Mouse (Mus musculus): ENCODE measurements around the gene Nr4a3. TPM values are rescaled to one million over a fixed set of nuclear protein-coding genes. Genes with fewer than 3 reads are reported as not detected.

Nr4a3 gene
- polyA plus RNA-seq, 1 experiment from 2014 or later = 0.43 TPM

GRCm38 (mm10) chr4:48051086-48051673 lies 6.2 kb downstream of the Nr4a3 start:
- H3K36me3 ChIP-seq = no peaks in the 10 kb centered on the region
- H3K9ac ChIP-seq = no peak overlapping the region
- peaks cover 71% of the 10 kb centered on the region for H3K27me3 ChIP-seq
- ATAC-seq (ENCODE audit: insufficient number of reproducible peaks, insufficient read depth, low FRiP score, low TSS enrichment) = peak; percentile 6; the same call in 1 of the 2 replicates
- no peaks in the 10 kb centered on the region for H3K9me3 ChIP-seq
- H3K4me3 ChIP-seq = peak overlapping the region; percentile 39
- peaks cover 32% of the 10 kb centered on the region for H3K4me1 ChIP-seq
- peak overlapping the region; percentile 67 for H3K4me2 ChIP-seq (replicated peaks)
- 12% methylated on average over 19 of the region's 19 CpGs for WGBS
- H3K27ac ChIP-seq = no peak overlapping the region

DNA sequence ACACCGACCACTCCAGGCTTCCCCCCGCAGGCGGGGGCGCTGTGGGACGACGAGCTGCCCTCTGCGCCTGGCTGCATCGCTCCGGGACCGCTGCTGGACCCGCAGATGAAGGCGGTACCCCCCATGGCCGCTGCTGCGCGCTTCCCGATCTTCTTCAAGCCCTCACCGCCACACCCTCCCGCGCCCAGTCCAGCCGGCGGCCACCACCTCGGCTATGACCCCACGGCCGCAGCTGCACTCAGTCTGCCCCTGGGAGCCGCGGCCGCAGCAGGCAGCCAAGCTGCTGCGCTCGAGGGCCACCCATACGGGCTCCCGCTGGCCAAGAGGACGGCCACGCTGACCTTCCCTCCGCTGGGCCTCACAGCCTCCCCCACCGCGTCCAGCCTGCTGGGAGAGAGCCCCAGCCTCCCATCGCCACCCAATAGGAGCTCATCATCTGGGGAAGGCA lies 6.7 kb downstream of the Nr4a3 start:
- Histone ChIP-seq H3K4me3 (peak overlapping the region; percentile 39), H3K9ac (no peak overlapping the region), H3K36me3 (no peaks in the 10 kb centered on the region), H3K27ac (no peak overlapping the region), H3K4me1 (peaks cover 28% of the 10 kb centered on the region), H3K27me3 (peaks cover 71% of the 10 kb centered on the region), H3K4me2 (replicated peaks) (peak overlapping the region; percentile 67), H3K9me3 (no peaks in the 10 kb centered on the region)
- WGBS = under 1% methylated on average over 37 of the region's 37 CpGs
- ATAC-seq (ENCODE audit: insufficient number of reproducible peaks, insufficient read depth, low FRiP score, low TSS enrichment) = 0 out of 2 replicates have a peak, but pooled peaks have one; percentile 48

- Histone ChIP-seq H3K4me2 (replicated peaks) (no peak overlapping the region), H3K27ac (no peak overlapping the region), H3K9ac (no peak overlapping the region), H3K27me3 (no peaks in the 10 kb centered on the region), H3K4me3 (no peak overlapping the region), H3K9me3 (no peaks in the 10 kb centered on the region), H3K36me3 (no peaks in the 10 kb centered on the region), H3K4me1 (peaks cover 18% of the 10 kb centered on the region)
- no peak for ATAC-seq (ENCODE audit: insufficient number of reproducible peaks, insufficient read depth, low FRiP score, low TSS enrichment)
- WGBS = 43% methylated on average over 8 of the region's 8 CpGs
Observed at GRCm38 (mm10) chr4:48061716-48062115, 16.8 kb downstream of the Nr4a3 start.

DNA sequence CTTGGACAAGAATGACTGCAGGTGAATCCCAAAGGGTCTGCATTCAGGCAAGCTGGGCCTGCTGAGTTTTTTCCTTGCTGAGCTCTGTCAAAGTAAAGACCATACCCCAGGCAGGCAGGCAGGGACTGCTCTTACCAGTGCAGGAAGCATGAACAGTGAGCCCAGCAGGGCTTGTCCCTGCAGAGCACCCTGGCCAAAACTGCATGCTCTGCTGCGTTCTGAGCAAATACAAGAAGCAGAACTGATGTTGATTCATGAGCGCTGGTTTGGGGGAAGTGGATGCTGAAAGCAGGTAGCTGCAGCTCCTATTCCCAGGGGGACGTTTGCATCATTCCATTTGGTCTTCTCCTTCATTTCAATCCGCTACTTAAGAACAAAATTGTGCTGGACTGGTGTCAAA lies 19.4 kb downstream of the Nr4a3 start:
- ATAC-seq (ENCODE audit: insufficient number of reproducible peaks, insufficient read depth, low FRiP score, low TSS enrichment) = no peak
- 44% methylated on average over 4 of the region's 4 CpGs for WGBS

GRCm38 (mm10) chr4:48066676-48067075 lies 21.7 kb downstream of the Nr4a3 start:
- no peak overlapping the region for H3K9ac ChIP-seq
- WGBS = 82% methylated on average over 2 of the region's 2 CpGs
- H3K4me1 ChIP-seq = peaks cover 18% of the 10 kb centered on the region
- ATAC-seq (ENCODE audit: insufficient number of reproducible peaks, insufficient read depth, low FRiP score, low TSS enrichment) = no peak
- no peak overlapping the region for H3K4me3 ChIP-seq
- H3K27ac ChIP-seq = no peak overlapping the region
- no peaks in the 10 kb centered on the region for H3K9me3 ChIP-seq
- H3K36me3 ChIP-seq = no peaks in the 10 kb centered on the region
- H3K4me2 ChIP-seq (replicated peaks) = no peak overlapping the region
- H3K27me3 ChIP-seq = no peaks in the 10 kb centered on the region; the same call in 1 of the 2 replicates

More for the DNA sequence above, 19.4 kb downstream of the Nr4a3 start:
- Histone ChIP-seq H3K9me3 (no peaks in the 10 kb centered on the region), H3K27ac (no peak overlapping the region), H3K4me1 (peaks cover 18% of the 10 kb centered on the region), H3K27me3 (no peaks in the 10 kb centered on the region; the same call in 1 of the 2 replicates), H3K4me3 (no peak overlapping the region), H3K9ac (no peak overlapping the region), H3K4me2 (replicated peaks) (no peak overlapping the region), H3K36me3 (no peaks in the 10 kb centered on the region)

DNA sequence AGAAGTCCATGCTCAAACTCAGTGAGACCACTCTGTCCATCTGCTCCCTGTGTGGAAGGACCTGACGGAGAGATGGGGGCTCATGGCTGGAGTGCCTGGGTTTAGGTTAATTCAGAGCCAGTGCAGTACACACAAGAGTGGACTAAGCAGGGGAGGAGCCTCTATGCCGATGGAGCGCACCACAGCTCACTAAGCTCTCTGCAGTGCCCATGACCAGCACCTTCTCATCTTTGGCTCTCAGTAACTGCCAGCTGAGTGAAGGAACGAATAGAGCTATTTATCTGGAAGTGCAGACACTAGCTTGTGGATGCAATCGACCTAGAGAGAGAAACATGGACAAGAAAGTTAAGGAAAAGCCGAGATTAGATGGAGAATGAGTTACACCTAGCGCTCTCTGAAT lies 24.2 kb downstream of the Nr4a3 start:
- Histone ChIP-seq H3K9ac (no peak overlapping the region), H3K4me2 (replicated peaks) (no peak overlapping the region), H3K36me3 (no peaks in the 10 kb centered on the region), H3K9me3 (no peaks in the 10 kb centered on the region), H3K4me3 (no peak overlapping the region), H3K27ac (no peak overlapping the region), H3K27me3 (no peaks in the 10 kb centered on the region; the same call in 1 of the 2 replicates), H3K4me1 (peaks cover 9% of the 10 kb centered on the region)
- WGBS = 76% methylated on average over 7 of the region's 7 CpGs
- ATAC-seq (ENCODE audit: insufficient number of reproducible peaks, insufficient read depth, low FRiP score, low TSS enrichment) = no peak

DNA sequence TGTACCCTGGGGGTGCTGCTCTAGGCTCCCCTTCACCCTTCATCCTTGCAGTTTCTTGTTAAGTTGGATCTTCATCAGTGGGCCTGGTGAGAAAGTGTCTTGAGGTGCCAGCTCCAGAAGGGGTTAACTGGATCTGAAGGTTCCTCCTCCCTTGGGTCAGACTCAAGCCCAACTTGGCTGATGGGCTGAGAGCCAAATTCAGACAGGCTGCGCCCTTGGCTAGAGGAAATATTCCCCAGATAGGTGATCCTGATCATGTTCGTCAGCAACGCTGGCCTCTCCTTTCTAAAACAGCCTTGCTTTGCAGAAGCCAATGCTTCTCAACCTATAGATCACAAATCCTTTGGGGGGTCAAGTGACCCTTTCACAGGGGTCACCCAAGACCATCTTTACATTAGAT lies 27.1 kb downstream of the Nr4a3 start:
- no peak for ATAC-seq (ENCODE audit: insufficient number of reproducible peaks, insufficient read depth, low FRiP score, low TSS enrichment)
- Histone ChIP-seq H3K9me3 (no peaks in the 10 kb centered on the region), H3K9ac (no peak overlapping the region), H3K4me3 (no peak overlapping the region), H3K36me3 (no peaks in the 10 kb centered on the region), H3K27me3 (no peaks in the 10 kb centered on the region; the same call in 1 of the 2 replicates), H3K4me2 (replicated peaks) (no peak overlapping the region), H3K4me1 (no peaks in the 10 kb centered on the region), H3K27ac (no peak overlapping the region)
- WGBS = 79% methylated on average over 3 of the region's 3 CpGs

GRCm38 (mm10) chr4:48073325-48073724 lies 28.4 kb downstream of the Nr4a3 start:
- 91% methylated on average over 6 of the region's 6 CpGs for WGBS
- no peak for ATAC-seq (ENCODE audit: insufficient number of reproducible peaks, insufficient read depth, low FRiP score, low TSS enrichment)
- H3K9me3 ChIP-seq = no peaks in the 10 kb centered on the region
- no peak overlapping the region for H3K27ac ChIP-seq
- H3K4me2 ChIP-seq (replicated peaks) = no peak overlapping the region
- no peak overlapping the region for H3K9ac ChIP-seq
- H3K27me3 ChIP-seq = no peaks in the 10 kb centered on the region; the same call in 1 of the 2 replicates
- peaks cover 7% of the 10 kb centered on the region; the same call in 1 of the 2 replicates for H3K4me1 ChIP-seq
- no peaks in the 10 kb centered on the region for H3K36me3 ChIP-seq
- no peak overlapping the region for H3K4me3 ChIP-seq

DNA sequence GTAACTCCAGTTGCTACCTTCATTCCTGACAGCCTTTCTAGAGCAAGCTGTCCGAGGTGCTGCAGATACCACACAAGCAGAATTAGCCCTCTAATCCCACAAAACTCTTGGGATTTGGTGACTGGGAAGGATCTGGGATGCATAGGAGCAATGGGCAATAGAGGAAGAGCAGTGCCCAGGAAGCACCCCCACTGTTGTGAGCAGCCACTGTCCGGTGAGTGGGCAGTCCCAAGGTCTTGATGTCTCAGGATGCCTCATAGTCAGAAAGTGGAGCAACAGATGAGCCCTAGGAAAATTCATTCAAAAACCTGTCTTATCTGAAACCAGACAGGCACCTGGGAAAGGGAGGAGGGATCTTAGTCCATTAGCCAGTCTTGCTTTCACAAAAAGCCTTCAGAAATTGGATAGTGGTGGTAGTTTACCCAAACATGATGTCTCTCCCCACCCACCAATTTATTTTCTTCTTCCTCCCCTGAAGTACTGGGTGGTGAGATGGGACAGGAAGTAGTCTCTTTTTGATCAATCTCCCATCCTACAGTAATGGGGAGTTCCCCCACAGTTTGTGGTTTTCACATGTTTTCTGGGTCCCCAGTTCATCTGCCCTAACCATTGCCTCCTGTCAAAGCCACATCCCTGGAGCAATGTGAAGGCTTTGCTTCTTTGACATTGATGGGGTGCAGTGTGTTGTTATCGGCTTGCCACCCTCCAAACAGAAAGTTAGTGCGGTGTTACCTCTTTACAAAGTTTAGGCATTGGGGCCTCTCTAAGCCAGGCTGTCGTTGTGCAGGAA lies 29.7 kb downstream of the Nr4a3 start:
- H3K27me3 ChIP-seq = no peaks in the 10 kb centered on the region
- no peak for ATAC-seq (ENCODE audit: insufficient number of reproducible peaks, insufficient read depth, low FRiP score, low TSS enrichment)
- H3K27ac ChIP-seq = no peak overlapping the region
- H3K9ac ChIP-seq = no peak overlapping the region
- WGBS = 87% methylated on average over 5 of the region's 5 CpGs
- H3K4me2 ChIP-seq (replicated peaks) = no peak overlapping the region
- H3K36me3 ChIP-seq = no peaks in the 10 kb centered on the region
- H3K4me1 ChIP-seq = peaks cover 11% of the 10 kb centered on the region; the same call in 1 of the 2 replicates
- H3K4me3 ChIP-seq = no peak overlapping the region
- no peaks in the 10 kb centered on the region for H3K9me3 ChIP-seq

DNA sequence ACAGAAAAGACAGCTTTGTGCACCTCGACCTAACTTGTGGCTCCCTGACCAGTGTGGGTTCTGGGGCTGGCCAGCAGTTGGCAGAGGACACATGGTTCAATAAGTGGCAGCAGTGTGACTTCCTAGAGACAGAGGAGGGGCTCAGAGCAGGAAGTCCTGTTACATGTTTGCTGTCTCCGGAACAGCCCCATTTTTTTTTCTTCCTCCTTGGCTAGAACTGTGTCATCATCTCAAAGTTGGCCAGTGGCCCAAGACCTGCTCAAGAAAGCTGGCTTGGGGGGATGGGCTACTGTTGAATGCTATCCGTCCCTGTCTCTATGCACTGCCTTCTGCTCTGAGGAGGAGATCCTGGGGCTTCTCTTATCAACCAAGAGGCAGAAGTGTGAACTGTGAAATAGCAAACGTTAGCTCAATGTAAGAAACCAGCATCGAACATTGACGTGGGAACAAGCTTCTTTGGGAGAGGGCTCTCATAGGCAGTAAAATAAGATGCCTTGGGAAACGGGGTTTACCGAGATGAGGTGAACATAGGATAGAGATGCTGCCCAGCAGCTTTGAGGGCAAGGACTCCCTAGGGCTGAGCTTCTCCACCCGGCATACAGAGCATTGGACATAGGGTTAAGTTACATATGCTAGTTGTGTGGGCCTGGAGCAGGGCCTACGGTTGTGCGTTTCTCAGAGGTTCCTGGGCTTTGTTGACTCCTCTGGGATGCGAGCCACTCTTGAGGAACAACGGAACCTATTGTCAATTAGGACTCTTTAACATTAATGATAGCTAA lies 31.9 kb downstream of the Nr4a3 start:
- H3K27ac ChIP-seq = no peak overlapping the region
- H3K9ac ChIP-seq = no peak overlapping the region
- ATAC-seq (ENCODE audit: insufficient number of reproducible peaks, insufficient read depth, low FRiP score, low TSS enrichment) = no peak
- 79% methylated on average over 13 of the region's 13 CpGs for WGBS
- H3K4me1 ChIP-seq = peaks cover 11% of the 10 kb centered on the region; the same call in 1 of the 2 replicates
- H3K9me3 ChIP-seq = no peaks in the 10 kb centered on the region
- H3K36me3 ChIP-seq = no peaks in the 10 kb centered on the region
- H3K4me2 ChIP-seq (replicated peaks) = no peak overlapping the region
- no peaks in the 10 kb centered on the region for H3K27me3 ChIP-seq
- H3K4me3 ChIP-seq = no peak overlapping the region

GRCm38 (mm10) chr4:48078213-48078612 lies 33.3 kb downstream of the Nr4a3 start:
- 4% methylated on average over 4 of the region's 4 CpGs for WGBS
- no peak overlapping the region for H3K9ac ChIP-seq
- no peaks in the 10 kb centered on the region for H3K9me3 ChIP-seq
- no peaks in the 10 kb centered on the region for H3K36me3 ChIP-seq
- no peaks in the 10 kb centered on the region for H3K27me3 ChIP-seq
- H3K27ac ChIP-seq = no peak overlapping the region
- peaks cover 11% of the 10 kb centered on the region; the same call in 1 of the 2 replicates for H3K4me1 ChIP-seq
- no peak overlapping the region for H3K4me2 ChIP-seq (replicated peaks)
- ATAC-seq (ENCODE audit: insufficient number of reproducible peaks, insufficient read depth, low FRiP score, low TSS enrichment) = no peak; the same call in 1 of the 2 replicates
- H3K4me3 ChIP-seq = no peak overlapping the region
